Mouse (Mus musculus) heart, embryonic 11.5 days (tissue): ENCODE data around the gene Psen2. TPM values are rescaled to one million over a fixed set of nuclear protein-coding genes. Genes with fewer than 3 reads are reported as not detected.

Source experiments
- ATAC-seq: fragments of 200-750 bp; cut with Nextera tagmentation; replicated peaks from 2 replicates; pipeline ENCODE4 v1.8.0; 2017; ENCODE audit warnings: moderate library complexity; ENCODE audit not compliant: insufficient number of reproducible peaks, low FRiP score, low TSS enrichment
- H3K27ac ChIP-seq: fragments of 300-500 bp; sonication (generic); 2 replicates; pipeline ENCODE4 v1.5.1; 2014; ENCODE audit warnings: mild to moderate bottlenecking, low read depth, low read length
- H3K27me3 ChIP-seq: fragments of 300-500 bp; sonication (generic); 2 replicates; pipeline ENCODE4 v1.6.1; 2014; ENCODE audit warnings: mild to moderate bottlenecking, low read length, mixed read lengths; ENCODE audit not compliant: control insufficient read depth, insufficient read depth
- H3K36me3 ChIP-seq: fragments of 300-500 bp; sonication (generic); 2 replicates; pipeline ENCODE4 v1.6.1; 2014; ENCODE audit warnings: mild to moderate bottlenecking, low read length, moderate library complexity, mixed read lengths; ENCODE audit not compliant: control insufficient read depth, insufficient read depth
- H3K4me1 ChIP-seq: fragments of 300-500 bp; sonication (generic); 2 replicates; pipeline ENCODE4 v1.6.1; 2014; ENCODE audit warnings: low read length; ENCODE audit not compliant: control insufficient read depth, insufficient read depth
- H3K4me2 ChIP-seq: fragments of 300-500 bp; sonication (generic); 2 replicates; pipeline ENCODE4 v1.6.1; 2014; ENCODE audit warnings: mild to moderate bottlenecking, moderate library complexity
- H3K4me3 ChIP-seq: fragments of 300-500 bp; sonication (generic); 2 replicates; pipeline ENCODE4 v1.5.1; 2014; ENCODE audit warnings: low read depth, low read length
- H3K9ac ChIP-seq: fragments of 300-500 bp; sonication (generic); 2 replicates; pipeline ENCODE4 v1.6.1; 2014; ENCODE audit warnings: mild to moderate bottlenecking, low read depth, low read length, moderate library complexity
- H3K9me3 ChIP-seq: fragments of 300-500 bp; sonication (generic); replicated peaks from 2 replicates; pipeline ENCODE4 v1.6.1; 2016; ENCODE audit warnings: low read length; ENCODE audit not compliant: control insufficient read depth
- WGBS: fragments of 180-500 bp; shearing (Covaris S2); extraction: QIAGEN DNeasy Blood & Tissue Kit; methylation state at CpG from one replicate; pipeline ENCODE4 v1.1.7; 2014; ENCODE audit not compliant: insufficient replicate concordance; 5-methylcytosine and 5-hydroxymethylcytosine counted together
- polyA plus RNA-seq: library from polyadenylated mRNA; unstranded; fragments of >200 nt; fragmentation: Nextera tagmentation; extraction: Ambion mirVana; gene quantifications from 2 replicates; pipeline ENCODE4 v1.2.1, GENCODE M21; 2014

Gene Psen2
- polyA plus RNA-seq, 1 experiment from 2014 or later = 14.7 TPM

GRCm38 (mm10) chr1:180186371-180186770 is 76.9 kb downstream of the Psen2 start:
- 87% methylated on average over 3 of the region's 3 CpGs for WGBS
- no peaks in the 10 kb centered on the region for H3K27me3 ChIP-seq
- H3K4me2 ChIP-seq = no peak overlapping the region
- H3K4me3 ChIP-seq = no peak overlapping the region
- no peak overlapping the region for H3K9ac ChIP-seq
- no peak overlapping the region for H3K27ac ChIP-seq
- ATAC-seq = no peak
- H3K4me1 ChIP-seq = peaks cover 12% of the 10 kb centered on the region; the same call in 1 of the 2 replicates
- no peaks in the 10 kb centered on the region for H3K36me3 ChIP-seq
- no peaks in the 10 kb centered on the region for H3K9me3 ChIP-seq

- Histone ChIP-seq H3K4me2 (no peak overlapping the region), H3K27ac (no peak overlapping the region), H3K9me3 (no peaks in the 10 kb centered on the region), H3K9ac (no peak overlapping the region), H3K4me1 (peaks cover 12% of the 10 kb centered on the region; the same call in 1 of the 2 replicates), H3K27me3 (no peaks in the 10 kb centered on the region), H3K4me3 (no peak overlapping the region), H3K36me3 (no peaks in the 10 kb centered on the region)
- WGBS = 40% methylated on average over 5 of the region's 5 CpGs
- ATAC-seq = no peak
Observed at GRCm38 (mm10) chr1:180185877-180186276, 77.4 kb downstream of the Psen2 start.

- H3K4me1 ChIP-seq = peaks cover 12% of the 10 kb centered on the region; the same call in 1 of the 2 replicates
- H3K4me2 ChIP-seq = no peak overlapping the region
- no peak for ATAC-seq
- H3K27ac ChIP-seq = no peak overlapping the region
- WGBS = 29% methylated on average over 7 of the region's 7 CpGs
- H3K36me3 ChIP-seq = no peaks in the 10 kb centered on the region
- H3K4me3 ChIP-seq = no peak overlapping the region
- H3K9ac ChIP-seq = no peak overlapping the region
- no peaks in the 10 kb centered on the region for H3K9me3 ChIP-seq
- no peaks in the 10 kb centered on the region for H3K27me3 ChIP-seq
Observed at GRCm38 (mm10) chr1:180184768-180185167, 78.5 kb downstream of the Psen2 start.

GRCm38 (mm10) chr1:180183525-180184159 is 79.6 kb downstream of the Psen2 start:
- peaks cover 8% of the 10 kb centered on the region; the same call in 1 of the 2 replicates for H3K4me1 ChIP-seq
- H3K36me3 ChIP-seq = no peaks in the 10 kb centered on the region
- WGBS = 90% methylated on average over 6 of the region's 6 CpGs
- no peak overlapping the region for H3K27ac ChIP-seq
- ATAC-seq = no peak
- H3K27me3 ChIP-seq = no peaks in the 10 kb centered on the region
- H3K9ac ChIP-seq = no peak overlapping the region
- no peaks in the 10 kb centered on the region for H3K9me3 ChIP-seq
- H3K4me2 ChIP-seq = no peak overlapping the region
- no peak overlapping the region for H3K4me3 ChIP-seq

DNA sequence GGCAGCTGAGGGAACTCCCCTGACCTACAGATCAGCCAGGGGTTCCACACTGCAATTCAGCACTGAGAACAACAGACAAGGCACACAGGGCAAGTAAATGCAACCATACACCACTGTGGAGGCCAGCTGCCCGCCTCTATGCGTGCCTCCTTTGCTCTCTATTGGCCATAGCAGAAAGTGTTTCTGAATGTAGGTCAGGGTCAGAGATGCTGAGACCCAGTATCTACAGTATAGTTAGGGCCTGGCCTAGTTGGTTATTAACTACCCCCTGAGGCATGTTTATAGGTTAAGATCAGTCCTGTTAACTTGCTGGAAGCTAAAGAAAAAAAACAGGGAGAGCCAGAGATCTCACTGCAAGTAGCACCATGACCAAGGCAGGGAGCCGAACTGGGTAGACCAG is 80.5 kb downstream of the Psen2 start:
- no peak for ATAC-seq
- Histone ChIP-seq H3K4me1 (peaks cover 8% of the 10 kb centered on the region; the same call in 1 of the 2 replicates), H3K4me2 (no peak overlapping the region)

GRCm38 (mm10) chr1:180181966-180182319 is 81.3 kb downstream of the Psen2 start:
- Histone ChIP-seq H3K9ac (no peak overlapping the region), H3K27ac (no peak overlapping the region), H3K4me2 (no peak overlapping the region), H3K4me1 (peaks cover 8% of the 10 kb centered on the region; the same call in 1 of the 2 replicates), H3K9me3 (no peaks in the 10 kb centered on the region), H3K36me3 (no peaks in the 10 kb centered on the region), H3K4me3 (no peak overlapping the region), H3K27me3 (no peaks in the 10 kb centered on the region)
- ATAC-seq = no peak
- WGBS = 82% methylated on average over 9 of the region's 9 CpGs

More for the DNA sequence above, 80.5 kb downstream of the Psen2 start:
- H3K27me3 ChIP-seq = no peaks in the 10 kb centered on the region
- H3K27ac ChIP-seq = no peak overlapping the region
- no peaks in the 10 kb centered on the region for H3K9me3 ChIP-seq
- no peak overlapping the region for H3K4me3 ChIP-seq
- H3K36me3 ChIP-seq = no peaks in the 10 kb centered on the region
- H3K9ac ChIP-seq = no peak overlapping the region
- WGBS = 64% methylated on average over 3 of the region's 3 CpGs

DNA sequence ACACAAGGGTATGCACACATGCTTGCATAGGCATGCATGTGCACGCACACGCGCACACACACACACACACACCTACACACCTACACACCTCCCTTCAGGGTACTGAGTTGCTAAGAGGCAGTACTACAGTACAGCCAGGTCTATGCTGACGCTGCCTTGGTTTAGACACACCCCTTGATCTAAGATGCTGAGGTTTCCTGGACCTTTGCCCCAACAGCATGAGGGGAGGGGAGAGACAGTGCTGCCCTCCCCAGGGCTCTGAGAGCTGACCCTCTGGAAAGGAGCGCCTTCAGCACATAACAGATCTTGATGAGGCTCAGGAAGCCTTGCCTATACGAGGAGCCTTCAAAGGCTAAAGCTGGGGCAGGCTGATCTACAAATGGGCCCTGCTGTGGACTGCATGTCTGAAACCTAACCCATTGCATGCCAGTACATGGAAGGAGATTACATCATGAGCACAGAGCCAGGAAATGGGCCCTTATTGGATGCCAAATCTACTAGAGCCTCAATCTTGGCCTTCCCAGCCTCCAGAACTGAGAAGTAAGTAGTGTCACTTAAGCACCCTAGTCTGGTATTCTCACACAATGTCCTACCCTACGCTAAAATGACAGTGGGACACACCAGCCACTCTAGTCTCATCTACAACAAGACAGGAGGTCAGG is 81.8 kb downstream of the Psen2 start:
- H3K9ac ChIP-seq = no peak overlapping the region
- no peak overlapping the region for H3K4me3 ChIP-seq
- H3K27me3 ChIP-seq = no peaks in the 10 kb centered on the region
- H3K4me2 ChIP-seq = no peak overlapping the region
- H3K4me1 ChIP-seq = peaks cover 8% of the 10 kb centered on the region; the same call in 1 of the 2 replicates
- H3K36me3 ChIP-seq = no peaks in the 10 kb centered on the region
- no peaks in the 10 kb centered on the region for H3K9me3 ChIP-seq
- no peak overlapping the region for H3K27ac ChIP-seq
- no peak for ATAC-seq
- 84% methylated on average over 7 of the region's 7 CpGs for WGBS

DNA sequence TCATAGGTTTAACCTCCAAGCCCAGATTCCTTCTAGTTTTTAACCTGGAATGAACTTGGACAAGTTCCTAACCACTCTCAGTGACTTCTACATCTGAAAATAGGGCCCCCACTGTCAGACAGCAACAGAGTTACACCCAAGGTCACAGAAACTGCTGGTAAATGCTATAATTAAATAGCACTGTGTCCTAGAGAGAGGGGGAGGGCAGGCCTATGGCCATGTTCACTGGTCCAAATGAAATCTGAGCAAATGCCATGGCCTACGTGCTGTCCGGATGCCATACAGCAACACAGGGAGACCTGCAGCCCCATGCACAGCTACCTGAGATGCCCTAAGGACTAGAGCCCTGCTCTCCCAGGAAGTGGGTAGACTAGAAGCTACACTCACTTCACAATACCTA is 83.4 kb downstream of the Psen2 start:
- H3K9me3 ChIP-seq = no peaks in the 10 kb centered on the region
- WGBS = 69% methylated on average over 2 of the region's 2 CpGs
- H3K27ac ChIP-seq = no peak overlapping the region
- H3K27me3 ChIP-seq = no peaks in the 10 kb centered on the region
- H3K4me1 ChIP-seq = no peaks in the 10 kb centered on the region
- no peak overlapping the region for H3K4me3 ChIP-seq
- H3K36me3 ChIP-seq = no peaks in the 10 kb centered on the region
- ATAC-seq = no peak
- no peak overlapping the region for H3K4me2 ChIP-seq
- no peak overlapping the region; the same call in 1 of the 2 replicates for H3K9ac ChIP-seq

GRCm38 (mm10) chr1:180179100-180179499 is 84.1 kb downstream of the Psen2 start:
- no peak for ATAC-seq
- 89% methylated on average over 4 of the region's 4 CpGs for WGBS
- Histone ChIP-seq H3K9me3 (no peaks in the 10 kb centered on the region), H3K4me1 (no peaks in the 10 kb centered on the region), H3K4me3 (no peak overlapping the region), H3K4me2 (no peak overlapping the region), H3K27ac (no peak overlapping the region), H3K27me3 (no peaks in the 10 kb centered on the region), H3K36me3 (no peaks in the 10 kb centered on the region), H3K9ac (no peak overlapping the region; the same call in 1 of the 2 replicates)
